Mouse (Mus musculus): Measurements from ENCODE around the gene Sprr2i. TPM values are rescaled to one million over a fixed set of nuclear protein-coding genes. Genes with fewer than 3 reads are reported as not detected.

Gene Sprr2i
- not detected in 2 replicates for polyA plus RNA-seq (2011; ENCODE audit: insufficient read depth, insufficient read length, low replicate concordance, missing spikeins)

DNA sequence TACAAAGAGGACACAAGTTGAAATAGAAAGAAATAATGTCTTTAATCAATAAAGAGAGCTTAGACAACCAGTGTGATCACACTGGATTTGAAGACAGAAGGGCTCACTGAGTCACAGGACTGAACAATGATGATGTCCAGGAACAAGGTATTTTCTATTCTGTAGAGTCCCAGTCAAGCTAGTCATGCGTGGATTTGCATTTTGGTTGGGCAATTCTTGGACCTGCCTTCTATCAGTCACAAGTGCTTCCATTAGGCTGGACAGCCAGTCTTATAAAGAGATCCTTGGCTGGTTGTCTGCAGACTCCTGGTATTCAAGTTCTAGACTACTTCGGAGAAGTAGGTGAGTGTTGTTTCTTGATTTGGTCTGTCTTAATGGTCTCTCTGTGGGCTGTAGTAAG, at the start of gene Sprr2i:
Gene Sprr2i, plus strand, starts transcription at position 301 of the 400 bp plus-strand sequence.
- TF ChIP-seq CTCF (IDR thresholded peaks at IDR 0.05; ENCODE audit: control insufficient read depth, insufficient read depth, low read length): no peak
- TF ChIP-seq POLR2A (IDR thresholded peaks at IDR 0.05; ENCODE audit: borderline replicate concordance, control insufficient read depth, low read depth, low read length): no peak
- WGBS: 75% methylated on average over 2 of the region's 2 CpGs
- H3K4me3 ChIP-seq (replicated peaks; ENCODE audit: control insufficient read depth, low read depth, low read length): no peak within 1 kb of the TSS
- no peaks in the 10 kb centered on the region for H3K4me1 ChIP-seq (ENCODE audit: control insufficient read depth, insufficient read depth, low read length)
- no peak within 1 kb of the TSS for H3K27ac ChIP-seq (ENCODE audit: control insufficient read depth, insufficient read depth, low read depth, low read length, poor library complexity)

DNA sequence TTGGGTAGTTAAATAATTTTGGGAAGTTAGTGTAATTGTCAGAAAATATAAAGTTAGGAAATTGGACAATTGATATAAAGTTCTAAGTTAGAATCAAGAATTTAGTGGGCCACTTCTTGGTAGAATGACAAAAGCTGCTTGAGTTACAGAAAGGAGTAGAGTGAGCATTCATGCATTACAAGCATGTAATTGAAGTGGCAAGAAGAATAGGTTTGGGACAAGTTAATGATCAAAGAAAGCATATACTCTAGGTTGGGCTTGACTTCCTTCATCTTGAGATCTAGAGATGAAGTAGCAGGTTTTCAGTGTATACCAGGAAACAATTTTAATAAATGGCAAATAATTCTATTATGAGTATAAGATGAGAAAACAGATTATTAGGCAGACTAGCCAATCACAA, 46.2 kb upstream of the Sprr2i start:
- no peak overlapping the region for H3K4me3 ChIP-seq (replicated peaks; ENCODE audit: control insufficient read depth, low read depth, low read length)
- no peaks in the 10 kb centered on the region for H3K4me1 ChIP-seq (ENCODE audit: control insufficient read depth, insufficient read depth, low read length)
- no peak overlapping the region for H3K27ac ChIP-seq (ENCODE audit: control insufficient read depth, insufficient read depth, low read depth, low read length, poor library complexity)
- no peak for TF ChIP-seq POLR2A (IDR thresholded peaks at IDR 0.05; ENCODE audit: borderline replicate concordance, control insufficient read depth, low read depth, low read length)
- no peak for TF ChIP-seq CTCF (IDR thresholded peaks at IDR 0.05; ENCODE audit: control insufficient read depth, insufficient read depth, low read length)

DNA sequence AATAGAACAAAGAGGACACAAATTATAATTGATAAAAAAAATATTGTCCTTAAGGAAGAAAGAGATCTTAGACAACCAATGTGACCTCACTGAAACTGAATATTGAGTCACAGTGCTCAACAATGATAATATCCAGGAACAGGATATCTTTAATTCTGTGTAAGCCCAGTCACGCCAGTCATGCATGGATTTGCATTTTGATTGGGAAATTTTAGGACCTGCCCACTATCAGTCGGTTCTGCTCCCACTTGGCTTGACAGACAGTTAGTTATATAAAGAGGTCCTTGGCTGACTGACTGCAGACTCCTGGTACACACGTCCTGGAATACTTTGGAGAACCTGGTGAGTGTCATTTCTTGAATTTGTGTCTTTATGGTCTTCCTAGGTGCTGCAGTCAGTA, 42.9 kb upstream of the Sprr2i start, which contains the start of gene Sprr2f:
Gene Sprr2f, plus strand, starts transcription at position 301 of the 400 bp plus-strand sequence.
- H3K4me1 ChIP-seq (ENCODE audit: control insufficient read depth, insufficient read depth, low read length): no peaks in the 10 kb centered on the region
- H3K27ac ChIP-seq (ENCODE audit: control insufficient read depth, insufficient read depth, low read depth, low read length, poor library complexity): no peak within 1 kb of the TSS
- TF ChIP-seq POLR2A (IDR thresholded peaks at IDR 0.05; ENCODE audit: borderline replicate concordance, control insufficient read depth, low read depth, low read length): no peak
- TF ChIP-seq CTCF (IDR thresholded peaks at IDR 0.05; ENCODE audit: control insufficient read depth, insufficient read depth, low read length): no peak
- WGBS: 55% methylated on average over 3 of the region's 3 CpGs
- H3K4me3 ChIP-seq (replicated peaks; ENCODE audit: control insufficient read depth, low read depth, low read length): no peak within 1 kb of the TSS

DNA sequence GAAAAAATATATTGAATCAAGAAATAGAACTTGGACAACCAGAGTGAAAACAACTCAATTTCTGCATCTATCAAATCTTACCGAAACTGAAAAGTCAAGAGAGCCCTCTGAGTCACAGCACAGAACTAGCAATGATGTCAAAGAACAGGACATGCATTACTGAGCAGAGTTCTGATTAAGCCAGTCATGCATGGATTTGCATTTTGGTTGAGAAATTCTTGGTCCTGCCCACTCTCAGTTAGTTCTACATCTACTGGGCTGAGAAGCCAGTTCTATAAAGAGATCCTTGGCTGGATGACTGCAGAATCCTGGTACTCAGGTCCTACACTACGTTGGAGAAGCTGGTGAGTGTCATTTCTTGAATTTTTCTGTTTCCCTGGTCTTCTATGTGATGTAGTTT, 34.2 kb upstream of the Sprr2i start:
- no peak overlapping the region for H3K4me3 ChIP-seq (replicated peaks; ENCODE audit: control insufficient read depth, low read depth, low read length)
- 43% methylated on average over 2 of the region's 2 CpGs for WGBS
- no peaks in the 10 kb centered on the region for H3K4me1 ChIP-seq (ENCODE audit: control insufficient read depth, insufficient read depth, low read length)
- H3K27ac ChIP-seq (ENCODE audit: control insufficient read depth, insufficient read depth, low read depth, low read length, poor library complexity): no peak overlapping the region
- no peak for TF ChIP-seq POLR2A (IDR thresholded peaks at IDR 0.05; ENCODE audit: borderline replicate concordance, control insufficient read depth, low read depth, low read length)
- TF ChIP-seq CTCF (IDR thresholded peaks at IDR 0.05; ENCODE audit: control insufficient read depth, insufficient read depth, low read length): no peak

DNA sequence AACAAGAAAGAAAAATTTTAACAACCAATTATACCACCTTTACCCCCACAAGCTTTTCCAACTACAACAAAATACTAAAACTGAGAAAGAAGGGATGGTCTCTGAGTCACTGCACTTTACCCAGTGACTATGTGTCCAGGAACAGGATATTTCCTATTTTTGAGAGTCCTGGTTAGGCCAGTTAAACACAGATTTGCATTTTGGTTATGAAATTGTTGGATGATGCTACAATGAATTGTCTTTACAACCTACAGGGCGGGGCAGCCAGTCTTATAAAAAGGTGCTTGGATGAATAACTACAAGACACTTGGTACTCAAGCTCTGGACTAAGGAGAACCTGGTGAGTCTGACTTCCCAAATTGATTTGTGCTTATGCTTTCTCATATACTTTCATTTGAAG, 22.4 kb upstream of the Sprr2i start, which contains the start of gene Sprr2h:
Gene Sprr2h, plus strand, starts transcription at position 301 of the 400 bp plus-strand sequence.
- H3K4me3 ChIP-seq (replicated peaks; ENCODE audit: control insufficient read depth, low read depth, low read length): no peak within 1 kb of the TSS
- H3K4me1 ChIP-seq (ENCODE audit: control insufficient read depth, insufficient read depth, low read length): no peaks in the 10 kb centered on the region
- TF ChIP-seq POLR2A (IDR thresholded peaks at IDR 0.05; ENCODE audit: borderline replicate concordance, control insufficient read depth, low read depth, low read length): no peak
- no peak for TF ChIP-seq CTCF (IDR thresholded peaks at IDR 0.05; ENCODE audit: control insufficient read depth, insufficient read depth, low read length)
- WGBS: 65% methylated on average over 1 of the region's 1 CpGs
- no peak within 1 kb of the TSS for H3K27ac ChIP-seq (ENCODE audit: control insufficient read depth, insufficient read depth, low read depth, low read length, poor library complexity)

DNA sequence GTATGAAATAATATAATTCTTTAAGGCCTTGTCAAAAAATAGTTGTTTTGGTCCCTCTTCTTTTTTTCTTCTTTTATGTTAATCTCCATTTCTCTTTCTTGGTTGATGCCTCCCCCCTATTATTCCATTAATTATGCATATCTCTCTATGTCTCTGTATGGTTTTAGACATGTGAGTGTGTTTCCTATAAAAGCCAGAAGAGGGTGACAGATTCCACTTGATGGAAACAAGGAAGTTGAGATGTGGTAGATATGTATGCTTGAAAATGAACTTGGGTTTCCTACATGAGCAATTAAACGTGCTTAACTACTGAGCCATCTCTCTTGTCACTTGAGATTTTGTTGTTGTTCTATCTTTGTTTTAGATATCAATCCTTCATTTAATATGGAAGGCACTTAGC, 13.5 kb upstream of the Sprr2i start:
- TF ChIP-seq POLR2A (IDR thresholded peaks at IDR 0.05; ENCODE audit: borderline replicate concordance, control insufficient read depth, low read depth, low read length): no peak
- TF ChIP-seq CTCF (IDR thresholded peaks at IDR 0.05; ENCODE audit: control insufficient read depth, insufficient read depth, low read length): no peak
- Histone ChIP-seq H3K27ac (ENCODE audit: control insufficient read depth, insufficient read depth, low read depth, low read length, poor library complexity) (no peak overlapping the region), H3K4me1 (ENCODE audit: control insufficient read depth, insufficient read depth, low read length) (no peaks in the 10 kb centered on the region), H3K4me3 (replicated peaks; ENCODE audit: control insufficient read depth, low read depth, low read length) (no peak overlapping the region)
- 16% methylated on average over 1 of the region's 1 CpGs for WGBS

DNA sequence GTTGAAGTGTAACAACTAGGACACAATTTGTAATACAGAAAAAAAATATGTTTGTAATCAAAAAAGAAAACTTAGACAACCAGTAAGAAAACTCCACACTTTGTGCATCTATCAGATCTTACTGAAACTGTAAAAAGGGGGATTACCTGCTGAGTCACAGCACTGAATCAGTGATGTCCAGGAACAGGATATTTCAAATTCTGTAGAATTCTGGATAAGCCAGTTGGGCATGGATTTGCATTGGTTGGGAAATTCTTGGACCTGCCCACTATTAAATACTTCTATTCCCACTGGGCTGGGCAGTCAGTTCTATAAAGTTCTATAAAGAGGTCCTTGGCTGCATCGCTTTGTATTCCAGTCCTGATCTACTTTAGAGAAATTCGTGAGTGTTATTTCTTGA, 10.0 kb downstream of the Sprr2i start, which contains the start of gene Sprr2j-ps:
Gene Sprr2j-ps, plus strand, starts transcription at position 301 of the 400 bp plus-strand sequence.
- no peak within 1 kb of the TSS for H3K4me3 ChIP-seq (replicated peaks; ENCODE audit: control insufficient read depth, low read depth, low read length)
- TF ChIP-seq CTCF (IDR thresholded peaks at IDR 0.05; ENCODE audit: control insufficient read depth, insufficient read depth, low read length) (no peak), POLR2A (IDR thresholded peaks at IDR 0.05; ENCODE audit: borderline replicate concordance, control insufficient read depth, low read depth, low read length) (no peak)
- no peaks in the 10 kb centered on the region for H3K4me1 ChIP-seq (ENCODE audit: control insufficient read depth, insufficient read depth, low read length)
- 84% methylated on average over 2 of the region's 2 CpGs for WGBS
- no peak within 1 kb of the TSS for H3K27ac ChIP-seq (ENCODE audit: control insufficient read depth, insufficient read depth, low read depth, low read length, poor library complexity)

DNA sequence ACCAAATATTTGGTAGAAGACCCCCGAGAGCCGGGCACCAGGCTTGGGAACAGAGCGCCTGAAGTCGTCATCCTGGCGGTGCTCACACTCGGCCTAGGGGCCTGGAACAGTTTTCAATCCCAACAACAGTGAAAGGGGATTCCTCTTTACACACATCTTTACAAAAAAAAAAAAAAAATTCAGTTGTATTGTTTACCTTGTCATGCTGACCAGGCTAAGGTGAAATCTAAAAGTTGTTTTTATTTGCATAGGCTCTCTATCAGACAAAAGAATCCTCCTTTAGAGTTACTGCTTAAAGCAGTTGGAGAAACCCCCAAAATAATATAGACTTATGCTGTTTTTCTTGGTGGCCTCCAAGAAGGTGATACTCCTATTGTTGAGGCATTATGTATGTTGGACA, 21.5 kb downstream of the Sprr2i start, which contains the start of gene Gm9774:
Gene Gm9774, minus strand, starts transcription at position 101 of the 400 bp plus-strand sequence.
- no peak for TF ChIP-seq CTCF (IDR thresholded peaks at IDR 0.05; ENCODE audit: control insufficient read depth, insufficient read depth, low read length)
- TF ChIP-seq POLR2A (IDR thresholded peaks at IDR 0.05; ENCODE audit: borderline replicate concordance, control insufficient read depth, low read depth, low read length): no peak
- WGBS: 86% methylated on average over 6 of the region's 6 CpGs
- Histone ChIP-seq H3K4me3 (replicated peaks; ENCODE audit: control insufficient read depth, low read depth, low read length) (no peak within 1 kb of the TSS), H3K27ac (ENCODE audit: control insufficient read depth, insufficient read depth, low read depth, low read length, poor library complexity) (no peak within 1 kb of the TSS), H3K4me1 (ENCODE audit: control insufficient read depth, insufficient read depth, low read length) (no peaks in the 10 kb centered on the region)

DNA sequence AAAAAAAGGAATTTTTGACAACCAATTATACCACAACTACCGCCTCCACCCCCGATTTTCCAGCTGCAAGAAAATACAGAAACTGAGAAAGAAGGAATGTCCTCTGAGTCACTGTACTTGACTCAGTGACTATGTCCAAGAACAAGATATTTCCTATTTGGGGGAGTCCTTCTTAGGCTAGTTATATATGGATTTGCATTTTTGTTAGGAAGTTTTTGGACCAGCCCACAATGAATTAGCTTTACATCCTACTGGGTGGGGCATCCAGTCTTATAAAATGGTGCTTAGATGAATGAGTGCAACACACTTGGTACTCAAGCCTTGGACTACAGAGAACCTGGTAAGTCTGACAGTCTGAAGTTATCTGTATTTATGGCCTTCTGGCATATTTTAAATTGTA, 24.5 kb downstream of the Sprr2i start, which contains the start of gene Sprr2k:
Gene Sprr2k, plus strand, starts transcription at position 301 of the 400 bp plus-strand sequence.
- 75% methylated on average over 2 of the region's 2 CpGs for WGBS
- H3K4me1 ChIP-seq (ENCODE audit: control insufficient read depth, insufficient read depth, low read length): no peaks in the 10 kb centered on the region
- H3K27ac ChIP-seq (ENCODE audit: control insufficient read depth, insufficient read depth, low read depth, low read length, poor library complexity): no peak within 1 kb of the TSS
- no peak within 1 kb of the TSS for H3K4me3 ChIP-seq (replicated peaks; ENCODE audit: control insufficient read depth, low read depth, low read length)
- TF ChIP-seq CTCF (IDR thresholded peaks at IDR 0.05; ENCODE audit: control insufficient read depth, insufficient read depth, low read length) (no peak), POLR2A (IDR thresholded peaks at IDR 0.05; ENCODE audit: borderline replicate concordance, control insufficient read depth, low read depth, low read length) (no peak)

Data from bone marrow, adult 2 months (tissue).